Mouse (Mus musculus): Measurements from ENCODE around the gene Cmip.
A peak's percentile ranks its signal among the peaks of the same experiment; 100 is the strongest.

Gene Cmip

DNA sequence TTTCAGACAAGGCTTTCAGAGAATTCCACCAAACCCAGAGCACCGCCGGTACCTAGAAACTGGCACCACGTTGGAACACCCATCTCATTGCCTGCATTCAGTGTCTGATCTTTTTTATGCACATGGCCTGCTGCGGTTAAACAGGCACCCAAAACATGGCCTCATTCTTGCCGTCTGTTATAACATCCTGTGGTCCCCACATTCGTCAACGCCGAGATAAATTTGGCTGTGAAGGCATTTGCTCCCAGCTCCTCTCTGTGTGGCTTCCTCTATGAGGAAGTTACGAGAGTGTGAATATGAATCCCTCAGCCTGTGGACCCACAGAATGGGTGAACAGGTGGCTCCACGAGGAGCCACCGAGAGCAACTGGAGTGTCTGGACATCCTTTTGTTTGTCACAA is 8.5 kb upstream of the Cmip start:
- no peaks in the 10 kb centered on the region for H3K27me3 ChIP-seq (ENCODE audit: control insufficient read depth, insufficient read depth, low read length, poor library complexity, severe bottlenecking)
- no peaks in the 10 kb centered on the region for H3K36me3 ChIP-seq (ENCODE audit: control insufficient read depth, insufficient read depth, low read length, poor library complexity, severe bottlenecking)
- DNase-seq (ENCODE audit: low read depth, low spot score), result no peak

DNA sequence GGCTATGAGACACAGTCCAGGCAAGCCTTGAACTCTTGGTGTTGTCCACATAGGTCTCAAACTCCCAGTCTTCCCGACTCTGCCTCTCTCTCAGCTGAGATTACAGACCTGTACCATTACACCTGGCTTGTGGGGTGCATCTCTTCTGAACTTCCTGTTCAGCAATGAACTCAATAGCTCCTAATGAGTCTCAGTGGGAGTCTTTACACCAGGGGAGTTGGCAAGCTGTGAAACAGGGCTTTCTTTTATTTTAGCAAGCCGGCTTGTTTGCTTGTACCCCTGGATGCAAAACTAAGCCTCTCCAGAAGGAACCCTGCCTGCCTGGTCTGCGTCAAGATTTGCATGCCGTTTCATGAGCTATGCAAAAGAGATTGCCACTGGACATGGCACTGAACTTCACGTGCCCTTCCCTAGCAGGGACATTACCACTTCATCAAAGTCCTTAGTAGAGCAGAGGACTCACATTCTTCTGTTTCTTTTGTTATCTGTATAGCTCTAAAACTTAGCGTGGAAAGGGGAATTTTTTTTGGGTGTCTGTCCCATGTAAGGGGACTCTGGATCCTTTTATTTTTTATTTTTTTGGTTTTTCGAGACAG is 5.7 kb upstream of the Cmip start:
- DNase-seq (ENCODE audit: low read depth, low spot score), result no peak
- H3K36me3 ChIP-seq (ENCODE audit: control insufficient read depth, insufficient read depth, low read length, poor library complexity, severe bottlenecking), result no peaks in the 10 kb centered on the region
- H3K27me3 ChIP-seq (ENCODE audit: control insufficient read depth, insufficient read depth, low read length, poor library complexity, severe bottlenecking), result no peaks in the 10 kb centered on the region

DNA sequence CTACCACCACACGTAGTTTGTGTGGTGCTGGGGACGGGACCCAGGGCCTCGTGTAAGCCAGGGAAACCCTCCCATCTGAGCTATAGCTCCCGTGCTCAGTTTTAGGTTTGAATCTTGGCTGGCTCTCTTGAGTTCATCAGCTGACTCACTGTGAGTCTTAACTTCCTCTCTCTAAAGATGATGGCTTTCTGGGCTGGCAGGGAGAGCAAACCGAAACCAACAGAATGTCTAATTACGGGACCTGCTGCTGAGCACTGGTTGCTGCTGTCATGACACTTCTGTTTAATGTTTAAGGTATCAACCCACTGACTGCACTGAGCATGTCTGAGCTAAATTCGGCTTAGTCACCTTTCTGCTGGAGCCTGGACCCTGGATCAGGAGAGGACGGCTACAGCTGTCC is 4.2 kb upstream of the Cmip start:
- H3K36me3 ChIP-seq (ENCODE audit: control insufficient read depth, insufficient read depth, low read length, poor library complexity, severe bottlenecking), result no peaks in the 10 kb centered on the region
- DNase-seq (ENCODE audit: low read depth, low spot score), result peak; percentile 76

DNA sequence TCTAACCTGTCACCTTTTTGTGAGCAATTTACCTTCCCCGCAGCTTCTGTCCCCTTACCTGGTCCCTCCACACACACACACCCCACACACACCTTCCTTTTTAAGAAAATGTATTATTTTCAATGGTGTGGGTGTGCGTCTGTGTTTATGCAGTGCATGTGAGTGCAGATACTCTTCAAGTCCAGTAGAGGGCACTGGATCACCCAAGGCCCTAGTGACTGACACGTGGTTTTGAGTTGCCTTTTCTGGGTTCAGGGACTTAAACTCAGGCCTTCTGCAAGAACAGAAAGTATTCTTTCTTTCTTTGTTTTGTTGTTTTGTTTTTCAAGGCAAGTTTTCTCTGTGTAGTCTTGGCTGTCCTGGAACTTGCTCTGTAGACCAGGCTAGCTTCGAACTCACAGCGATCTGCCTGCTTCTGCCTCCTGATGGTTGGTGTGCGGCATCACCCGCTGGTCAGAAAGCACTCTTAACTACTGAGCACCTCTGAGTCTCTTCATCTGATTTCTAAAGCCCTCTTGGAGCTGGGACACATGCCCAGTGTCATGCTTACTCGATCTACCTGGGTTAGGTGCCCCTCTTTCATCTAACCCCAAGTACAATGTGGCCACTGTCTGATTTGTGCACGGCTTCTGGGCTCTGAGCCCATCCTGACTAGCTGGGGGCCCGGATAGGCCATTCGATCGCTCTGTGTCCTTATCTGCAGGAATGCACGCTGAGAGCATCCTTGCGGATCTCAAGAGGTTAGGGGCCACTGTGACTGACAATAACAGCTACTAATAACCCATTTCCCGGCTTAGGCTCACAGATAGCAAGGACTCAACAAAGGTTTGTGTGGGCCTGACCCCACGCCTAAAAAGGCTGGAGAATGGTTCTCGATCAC is 3.2 kb upstream of the Cmip start:
- Histone ChIP-seq H3K36me3 (ENCODE audit: control insufficient read depth, insufficient read depth, low read length, poor library complexity, severe bottlenecking) (no peaks in the 10 kb centered on the region), H3K27me3 (ENCODE audit: control insufficient read depth, insufficient read depth, low read length, poor library complexity, severe bottlenecking) (no peaks in the 10 kb centered on the region)
- no peak for DNase-seq (ENCODE audit: low read depth, low spot score)

More for the DNA sequence above, 4.2 kb upstream of the Cmip start:
- no peaks in the 10 kb centered on the region for H3K27me3 ChIP-seq (ENCODE audit: control insufficient read depth, insufficient read depth, low read length, poor library complexity, severe bottlenecking)

DNA sequence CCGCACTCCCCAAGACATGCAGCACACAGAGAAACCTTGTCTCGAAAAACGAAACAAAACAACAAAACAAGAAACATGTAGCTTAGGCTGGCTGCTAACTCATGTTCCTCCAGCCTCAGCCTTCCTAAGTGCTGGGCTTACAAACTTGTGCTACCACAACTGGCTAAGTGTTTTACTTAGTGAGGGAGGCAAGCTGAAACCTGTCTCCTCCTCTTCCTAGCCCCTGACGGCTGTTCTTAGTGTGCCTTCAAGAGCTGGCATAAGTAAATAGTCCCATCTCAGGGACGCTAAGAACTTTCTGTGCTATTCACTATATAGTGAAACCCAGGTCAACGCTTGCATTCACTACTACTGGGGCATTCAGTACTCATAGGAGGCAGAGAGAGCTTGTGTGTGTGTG is 2.4 kb upstream of the Cmip start:
- H3K27me3 ChIP-seq (ENCODE audit: control insufficient read depth, insufficient read depth, low read length, poor library complexity, severe bottlenecking), result no peaks in the 10 kb centered on the region
- H3K36me3 ChIP-seq (ENCODE audit: control insufficient read depth, insufficient read depth, low read length, poor library complexity, severe bottlenecking), result no peaks in the 10 kb centered on the region
- DNase-seq (ENCODE audit: low read depth, low spot score), result no peak

DNA sequence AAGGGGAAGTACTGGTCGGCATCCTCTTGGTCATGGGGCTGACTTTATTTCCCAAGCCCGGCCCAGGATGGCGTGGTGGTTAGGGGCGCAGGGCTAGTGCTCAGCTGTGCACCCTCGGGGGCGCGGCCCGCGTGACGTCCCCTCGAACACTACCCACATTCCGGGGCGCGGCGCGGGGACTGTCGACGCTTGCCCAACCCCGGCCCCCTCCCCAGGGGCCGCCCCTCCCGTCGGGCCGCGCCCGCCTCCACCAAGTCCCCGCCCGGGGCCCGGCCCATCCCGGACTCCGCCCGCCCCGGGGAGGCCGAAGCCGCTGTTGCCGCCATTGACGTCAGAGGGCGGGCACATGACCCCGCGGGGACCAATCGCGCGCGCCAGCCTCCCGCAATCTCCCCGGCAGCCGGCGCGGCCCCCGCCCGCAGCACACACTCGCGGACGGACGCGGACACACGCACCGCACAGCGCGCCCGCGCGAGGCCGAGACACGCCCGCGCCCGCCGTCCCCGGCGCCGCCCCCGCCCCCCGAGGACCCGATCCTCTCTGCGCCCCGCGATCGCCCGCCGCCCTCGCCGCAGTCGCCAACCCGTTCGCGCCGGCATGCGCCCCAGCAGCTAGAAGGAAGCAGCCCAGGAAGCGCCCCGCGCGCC is 449 bp upstream of the Cmip start:
- peak; percentile 94 for DNase-seq (ENCODE audit: low read depth, low spot score)
- no peaks in the 10 kb centered on the region for H3K36me3 ChIP-seq (ENCODE audit: control insufficient read depth, insufficient read depth, low read length, poor library complexity, severe bottlenecking)
- no peaks in the 10 kb centered on the region for H3K27me3 ChIP-seq (ENCODE audit: control insufficient read depth, insufficient read depth, low read length, poor library complexity, severe bottlenecking)

DNA sequence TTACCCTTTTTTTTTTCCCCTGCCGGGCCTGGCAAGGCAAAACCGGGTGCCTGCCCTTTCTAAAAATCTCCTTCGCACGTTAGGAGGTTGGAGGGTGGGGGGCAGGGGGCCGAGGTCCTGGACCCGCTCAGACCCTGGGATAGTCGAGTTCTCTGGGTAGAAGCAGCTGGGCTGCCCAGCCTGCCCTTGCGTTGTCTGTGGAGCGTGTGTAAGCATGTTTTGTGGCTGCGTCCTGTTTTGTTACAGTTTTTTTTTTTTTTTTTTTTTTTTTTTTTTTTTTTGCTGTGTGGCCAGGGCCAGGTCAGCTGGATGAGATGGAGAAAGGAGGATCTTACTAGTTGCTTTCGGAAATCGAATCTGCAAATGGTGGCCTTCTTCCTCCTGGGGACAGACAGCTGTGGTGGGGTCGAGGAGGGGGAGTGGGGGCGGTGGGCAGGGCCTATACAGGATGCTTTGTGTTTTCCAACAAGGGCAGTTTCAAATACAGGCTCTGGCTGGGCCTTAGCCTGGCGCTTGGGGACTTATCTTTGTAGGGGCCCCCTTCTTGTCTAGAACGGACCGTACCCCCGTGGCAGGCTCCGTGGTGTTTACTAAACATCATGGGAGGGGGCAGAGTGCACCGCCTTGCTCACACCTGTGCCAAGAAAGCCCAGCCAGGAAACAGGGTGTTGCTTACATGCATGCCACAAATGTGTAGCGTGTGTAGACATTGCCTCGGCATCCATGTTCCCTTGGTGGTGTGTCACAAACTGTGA is 1.1 kb downstream of the Cmip start:
- no peaks in the 10 kb centered on the region for H3K36me3 ChIP-seq (ENCODE audit: control insufficient read depth, insufficient read depth, low read length, poor library complexity, severe bottlenecking)
- DNase-seq (ENCODE audit: low read depth, low spot score), result peak; percentile 61
- H3K27me3 ChIP-seq (ENCODE audit: control insufficient read depth, insufficient read depth, low read length, poor library complexity, severe bottlenecking), result no peaks in the 10 kb centered on the region

DNA sequence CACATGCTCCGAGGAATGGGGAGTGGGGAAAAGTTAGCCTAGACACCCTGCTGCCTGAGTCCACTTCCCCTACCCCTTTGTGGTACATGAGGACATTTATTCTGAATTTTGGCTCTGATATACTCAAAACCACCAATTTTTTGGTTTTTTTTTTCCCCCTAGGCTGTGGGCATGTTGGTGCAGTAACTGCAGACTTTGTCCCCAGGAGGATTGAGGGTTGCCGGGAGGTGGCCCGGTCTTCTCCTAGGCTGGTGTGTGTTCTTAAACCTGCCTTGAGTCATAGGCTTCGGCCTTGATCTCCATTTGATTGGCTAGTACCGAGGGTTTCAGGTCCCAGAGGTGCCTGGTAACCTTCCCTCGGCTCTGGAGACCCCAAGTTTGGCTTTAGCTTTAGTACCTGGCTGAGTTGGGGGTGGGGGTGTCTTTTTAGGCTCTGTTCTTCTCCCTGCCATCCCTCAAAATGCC is 1.7 kb downstream of the Cmip start:
- no peak for DNase-seq (ENCODE audit: low read depth, low spot score)
- Histone ChIP-seq H3K36me3 (ENCODE audit: control insufficient read depth, insufficient read depth, low read length, poor library complexity, severe bottlenecking) (no peaks in the 10 kb centered on the region), H3K27me3 (ENCODE audit: control insufficient read depth, insufficient read depth, low read length, poor library complexity, severe bottlenecking) (no peaks in the 10 kb centered on the region)

DNA sequence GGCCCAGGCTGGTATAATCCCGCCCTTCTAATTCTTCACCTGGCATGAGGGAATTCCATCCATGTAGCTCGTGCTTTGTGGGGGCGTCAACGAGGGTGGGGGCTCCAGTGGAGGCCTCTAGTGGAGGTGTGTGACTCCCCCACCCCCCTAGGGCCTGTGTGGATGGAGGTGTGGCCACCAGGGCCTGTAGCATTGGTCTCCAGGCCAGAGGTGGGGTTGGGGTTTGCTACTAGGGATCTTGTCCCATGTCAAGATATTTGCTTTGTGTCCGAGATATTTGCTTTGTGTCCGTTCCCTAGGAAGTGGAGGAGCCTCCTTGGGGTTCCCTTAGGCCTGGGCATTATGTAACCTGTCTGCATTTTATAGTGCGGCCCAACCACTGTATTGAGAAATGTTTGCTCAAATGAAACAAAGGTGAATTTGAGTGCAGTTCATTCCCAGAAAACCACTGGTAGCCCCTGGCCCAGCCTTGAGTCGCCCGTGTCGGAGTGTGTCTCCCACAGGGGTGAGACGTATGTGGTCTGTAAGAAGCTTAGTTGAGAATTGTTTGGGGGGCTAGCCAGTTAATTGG is 2.7 kb downstream of the Cmip start:
- H3K36me3 ChIP-seq (ENCODE audit: control insufficient read depth, insufficient read depth, low read length, poor library complexity, severe bottlenecking), result no peaks in the 10 kb centered on the region
- DNase-seq (ENCODE audit: low read depth, low spot score), result no peak
- no peaks in the 10 kb centered on the region for H3K27me3 ChIP-seq (ENCODE audit: control insufficient read depth, insufficient read depth, low read length, poor library complexity, severe bottlenecking)

DNA sequence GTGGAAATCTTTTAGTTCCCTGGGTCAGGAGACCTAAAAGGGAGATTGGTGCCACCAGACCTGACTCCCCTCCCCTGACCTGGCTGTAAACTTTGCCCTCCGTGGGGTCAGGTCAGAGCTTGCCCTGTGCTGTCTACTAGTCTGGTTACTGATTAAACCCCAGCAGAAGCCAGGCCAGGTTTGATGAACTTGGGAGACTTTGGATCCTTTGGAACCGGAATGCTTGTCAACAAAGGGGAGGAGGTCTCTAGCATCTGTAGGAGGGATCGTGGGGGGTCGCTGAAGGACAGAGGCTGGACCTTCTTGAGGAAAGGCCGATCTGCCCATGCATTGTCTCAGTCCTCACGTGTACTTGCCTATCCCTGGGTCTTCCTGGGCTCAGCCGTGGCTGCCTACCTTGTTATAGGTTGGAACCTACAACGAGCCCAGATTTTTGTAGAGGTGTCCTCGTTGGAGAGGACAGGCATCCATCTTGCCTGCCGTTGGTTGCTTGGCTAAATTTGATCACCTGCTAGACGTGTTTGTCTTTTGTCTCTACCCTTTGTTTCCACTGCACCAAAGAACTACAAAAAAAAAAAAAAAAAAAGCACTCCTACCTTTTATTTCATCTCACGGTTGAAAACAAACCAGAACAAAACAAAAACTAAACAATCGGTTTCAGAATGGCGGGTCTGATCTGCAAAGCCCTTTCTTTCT is 3.5 kb downstream of the Cmip start:
- Histone ChIP-seq H3K27me3 (ENCODE audit: control insufficient read depth, insufficient read depth, low read length, poor library complexity, severe bottlenecking) (no peaks in the 10 kb centered on the region), H3K36me3 (ENCODE audit: control insufficient read depth, insufficient read depth, low read length, poor library complexity, severe bottlenecking) (no peaks in the 10 kb centered on the region)
- no peak for DNase-seq (ENCODE audit: low read depth, low spot score)

DNA sequence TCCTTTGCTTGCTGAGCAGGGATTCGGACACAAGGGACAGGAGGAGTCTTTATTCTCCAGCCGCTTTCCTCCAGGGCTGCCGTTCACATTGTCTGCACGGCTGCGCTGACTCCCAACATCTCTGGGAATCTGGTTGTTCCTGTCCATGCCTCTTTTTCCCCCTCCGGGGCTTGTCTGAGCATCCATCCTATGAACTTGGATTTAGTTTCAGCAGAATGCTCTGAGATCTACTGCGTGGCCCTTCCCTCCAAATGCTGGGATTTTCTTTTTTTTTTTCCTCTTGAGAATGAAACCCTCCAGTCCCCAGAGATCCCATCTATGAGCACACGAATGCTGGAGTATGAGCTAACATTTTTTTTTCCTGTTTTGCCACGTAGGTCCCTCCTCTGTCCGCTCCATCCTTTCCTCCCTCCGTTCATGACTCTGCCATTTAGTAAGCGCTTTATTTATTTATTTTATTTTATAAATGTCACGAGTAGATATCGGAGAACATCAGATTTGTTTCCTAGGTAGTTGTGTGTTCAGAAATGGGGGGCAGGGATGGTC is 4.1 kb downstream of the Cmip start:
- H3K27me3 ChIP-seq (ENCODE audit: control insufficient read depth, insufficient read depth, low read length, poor library complexity, severe bottlenecking), result no peaks in the 10 kb centered on the region
- no peaks in the 10 kb centered on the region for H3K36me3 ChIP-seq (ENCODE audit: control insufficient read depth, insufficient read depth, low read length, poor library complexity, severe bottlenecking)
- no peak for DNase-seq (ENCODE audit: low read depth, low spot score)

DNA sequence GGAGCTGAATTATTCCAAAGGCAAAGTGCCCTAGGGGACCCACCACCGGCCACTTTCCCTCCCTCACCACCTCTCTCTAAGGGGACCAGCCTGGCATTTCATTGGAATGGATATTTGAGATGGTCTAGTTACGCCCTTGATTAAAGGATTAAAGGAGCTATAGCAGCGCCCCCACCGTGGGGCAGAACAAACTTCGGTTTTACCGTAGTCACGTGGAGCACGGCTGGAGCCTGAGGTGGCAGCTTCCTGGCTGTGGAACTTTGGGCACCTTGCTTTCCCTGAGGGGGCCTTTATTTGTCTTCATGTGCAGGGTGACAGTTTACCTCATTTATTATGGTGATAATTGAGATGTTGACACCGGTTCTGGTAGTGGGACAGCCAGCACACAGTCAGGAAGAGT is 4.8 kb downstream of the Cmip start:
- no peaks in the 10 kb centered on the region for H3K27me3 ChIP-seq (ENCODE audit: control insufficient read depth, insufficient read depth, low read length, poor library complexity, severe bottlenecking)
- no peak for DNase-seq (ENCODE audit: low read depth, low spot score)
- no peaks in the 10 kb centered on the region for H3K36me3 ChIP-seq (ENCODE audit: control insufficient read depth, insufficient read depth, low read length, poor library complexity, severe bottlenecking)

DNA sequence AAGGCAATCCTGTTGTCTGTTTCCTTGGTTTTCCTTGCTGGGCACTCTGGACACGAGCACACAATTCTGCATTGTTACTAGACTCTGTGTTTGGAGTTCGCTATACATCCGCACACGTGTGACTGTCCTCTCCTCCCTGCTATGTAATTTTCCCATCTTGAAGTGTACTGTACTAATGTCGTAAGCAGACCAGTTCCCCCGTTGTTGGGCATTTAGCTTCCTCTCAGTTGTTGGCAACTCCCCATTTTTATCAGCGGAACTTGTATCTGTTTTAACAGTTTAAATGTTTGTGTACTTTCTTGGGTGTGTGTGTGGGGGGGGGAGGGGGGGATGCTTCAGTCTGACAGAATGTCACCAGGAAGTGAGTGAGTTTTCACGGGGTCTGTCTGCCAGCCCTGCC is 5.8 kb downstream of the Cmip start:
- DNase-seq (ENCODE audit: low read depth, low spot score), result no peak
- no peaks in the 10 kb centered on the region for H3K36me3 ChIP-seq (ENCODE audit: control insufficient read depth, insufficient read depth, low read length, poor library complexity, severe bottlenecking)
- no peaks in the 10 kb centered on the region for H3K27me3 ChIP-seq (ENCODE audit: control insufficient read depth, insufficient read depth, low read length, poor library complexity, severe bottlenecking)

DNA sequence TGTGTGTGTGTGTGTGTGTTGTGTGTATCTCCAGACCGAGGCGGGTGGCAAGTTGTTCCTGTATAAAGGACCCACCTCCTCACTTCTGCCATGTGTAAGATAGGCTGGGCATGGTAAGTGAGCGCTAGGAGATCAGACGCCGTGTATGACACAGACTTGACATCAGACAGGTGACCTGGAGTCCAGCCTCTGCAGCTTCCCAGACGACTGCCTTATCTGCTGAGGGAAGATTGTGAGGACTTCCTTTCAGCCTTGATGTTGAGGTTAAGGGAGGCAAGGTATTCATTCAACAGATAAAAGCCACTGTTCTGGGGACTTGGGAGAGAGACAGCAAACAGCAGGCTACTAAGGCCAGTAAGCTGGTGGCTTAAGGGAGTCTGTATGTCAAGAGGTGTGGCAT is 6.6 kb downstream of the Cmip start:
- no peak for DNase-seq (ENCODE audit: low read depth, low spot score)
- Histone ChIP-seq H3K36me3 (ENCODE audit: control insufficient read depth, insufficient read depth, low read length, poor library complexity, severe bottlenecking) (no peaks in the 10 kb centered on the region), H3K27me3 (ENCODE audit: control insufficient read depth, insufficient read depth, low read length, poor library complexity, severe bottlenecking) (no peaks in the 10 kb centered on the region)

Data from splenic B cell, adult 2 months (primary cell).